Mouse (Mus musculus) kidney, embryonic 14.5 days (tissue): ENCODE results near the gene Smyd5. TPM values are rescaled to one million over a fixed set of nuclear protein-coding genes. Genes with fewer than 3 reads are reported as not detected.

Experiments used
- ATAC-seq: fragments of 200-750 bp; cut with Nextera tagmentation; 2 replicates; pipeline ENCODE4 v1.8.0; 2017; ENCODE audit warnings: moderate number of reproducible peaks, mild to moderate bottlenecking, moderate TSS enrichment, moderate library complexity; ENCODE audit not compliant: low FRiP score, low TSS enrichment
- H3K27ac ChIP-seq: fragments of 300-500 bp; sonication (generic); 2 replicates; pipeline ENCODE4 v1.5.1; 2014; ENCODE audit warnings: low read depth, mild to moderate bottlenecking, low read length, moderate library complexity, mixed read lengths
- H3K27me3 ChIP-seq: fragments of 300-500 bp; sonication (generic); 2 replicates; pipeline ENCODE4 v1.6.1; 2014; ENCODE audit warnings: mild to moderate bottlenecking, low read length; ENCODE audit not compliant: control insufficient read depth, insufficient read depth
- H3K36me3 ChIP-seq: fragments of 300-500 bp; sonication (generic); 2 replicates; pipeline ENCODE4 v1.6.1; 2014; ENCODE audit warnings: low read length, mixed read lengths; ENCODE audit not compliant: control insufficient read depth, insufficient read depth
- H3K4me1 ChIP-seq: fragments of 300-500 bp; sonication (generic); 2 replicates; pipeline ENCODE4 v1.6.1; 2014; ENCODE audit warnings: low read length, mixed read lengths; ENCODE audit not compliant: control insufficient read depth, insufficient read depth
- H3K4me2 ChIP-seq: fragments of 300-500 bp; sonication (generic); replicated peaks from 2 replicates; pipeline ENCODE4 v1.6.1; 2014; ENCODE audit warnings: low read depth, mild to moderate bottlenecking, low read length
- H3K4me3 ChIP-seq: fragments of 300-500 bp; sonication (generic); 2 replicates; pipeline ENCODE4 v1.5.1; 2014; ENCODE audit warnings: mild to moderate bottlenecking, low read length
- H3K9ac ChIP-seq: fragments of 300-500 bp; sonication (generic); 2 replicates; pipeline ENCODE4 v1.6.1; 2014; ENCODE audit warnings: low read depth, mild to moderate bottlenecking, low read length, moderate library complexity
- H3K9me3 ChIP-seq: fragments of 300-500 bp; sonication (generic); 2 replicates; pipeline ENCODE4 v1.6.1; 2016; ENCODE audit warnings: low read length; ENCODE audit not compliant: control insufficient read depth
- WGBS: fragments of 180-500 bp; shearing (Covaris S2); extraction: QIAGEN DNeasy Blood & Tissue Kit; methylation state at CpG from one replicate; pipeline ENCODE4 v1.1.7; 2014; 5-methylcytosine and 5-hydroxymethylcytosine counted together
- polyA plus RNA-seq: library from polyadenylated mRNA; unstranded; fragments of >200 nt; fragmentation: Nextera tagmentation; extraction: Ambion mirVana; gene quantifications from 2 replicates; pipeline ENCODE4 v1.2.1, GENCODE M21; 2014

Smyd5 gene
- polyA plus RNA-seq, 1 experiment from 2014 or later = 68.4 TPM

GRCm38 (mm10) chr6:85478416-85478815, 46.6 kb downstream of the Smyd5 start:
- Histone ChIP-seq H3K27me3 (peaks cover 19% of the 10 kb centered on the region), H3K4me3 (no peak overlapping the region)
- WGBS = 37% methylated on average over 14 of the region's 14 CpGs

GRCm38 (mm10) chr6:85479979-85480378, 48.2 kb downstream of the Smyd5 start:
- Histone ChIP-seq H3K27me3 (peaks cover 34% of the 10 kb centered on the region), H3K36me3 (no peaks in the 10 kb centered on the region), H3K9me3 (no peaks in the 10 kb centered on the region), H3K9ac (no peak overlapping the region), H3K27ac (no peak overlapping the region), H3K4me3 (no peak overlapping the region), H3K4me2 (no peak overlapping the region), H3K4me1 (no peaks in the 10 kb centered on the region)
- WGBS = 88% methylated on average over 5 of the region's 5 CpGs
- ATAC-seq = no peak

More at GRCm38 (mm10) chr6:85478416-85478815, 46.6 kb downstream of the Smyd5 start:
- no peak overlapping the region for H3K4me2 ChIP-seq
- H3K4me1 ChIP-seq = no peaks in the 10 kb centered on the region
- no peaks in the 10 kb centered on the region for H3K9me3 ChIP-seq
- no peak overlapping the region for H3K27ac ChIP-seq
- H3K36me3 ChIP-seq = no peaks in the 10 kb centered on the region
- ATAC-seq = no peak
- H3K9ac ChIP-seq = no peak overlapping the region

GRCm38 (mm10) chr6:85480685-85481084, 48.9 kb downstream of the Smyd5 start:
- Histone ChIP-seq H3K27me3 (peaks cover 41% of the 10 kb centered on the region), H3K9ac (no peak overlapping the region), H3K36me3 (no peaks in the 10 kb centered on the region), H3K4me2 (no peak overlapping the region), H3K9me3 (no peaks in the 10 kb centered on the region), H3K4me1 (no peaks in the 10 kb centered on the region), H3K27ac (no peak overlapping the region), H3K4me3 (no peak overlapping the region)
- peak; percentile 9; the same call in 1 of the 2 replicates for ATAC-seq
- WGBS = 40% methylated on average over 16 of the region's 16 CpGs

- ATAC-seq = no peak
- Histone ChIP-seq H3K9ac (peak overlapping the region; percentile 31; the same call in 1 of the 2 replicates), H3K9me3 (no peaks in the 10 kb centered on the region), H3K36me3 (no peaks in the 10 kb centered on the region), H3K4me1 (no peaks in the 10 kb centered on the region; the same call in 1 of the 2 replicates), H3K27ac (no peak overlapping the region), H3K4me2 (peak overlapping the region; percentile 42), H3K27me3 (peaks cover 38% of the 10 kb centered on the region), H3K4me3 (peak overlapping the region; percentile 32)
- WGBS = 2% methylated on average over 91 of the region's 92 CpGs
These were observed 52.3 kb downstream of the Smyd5 start for GRCm38 (mm10) chr6:85483843-85484721.

- no peak overlapping the region for H3K4me2 ChIP-seq
- ATAC-seq = no peak
- H3K27ac ChIP-seq = no peak overlapping the region
- no peak overlapping the region for H3K4me3 ChIP-seq
- H3K9ac ChIP-seq = no peak overlapping the region
- no peaks in the 10 kb centered on the region; the same call in 1 of the 2 replicates for H3K4me1 ChIP-seq
- H3K9me3 ChIP-seq = no peaks in the 10 kb centered on the region
- WGBS = 86% methylated on average over 2 of the region's 2 CpGs
- H3K27me3 ChIP-seq = peaks cover 36% of the 10 kb centered on the region
- no peaks in the 10 kb centered on the region for H3K36me3 ChIP-seq
These were observed 53.9 kb downstream of the Smyd5 start for GRCm38 (mm10) chr6:85485738-85486137.

- ATAC-seq = peak; percentile 67; the same call in 1 of the 2 replicates
- Histone ChIP-seq H3K9me3 (no peaks in the 10 kb centered on the region), H3K36me3 (no peaks in the 10 kb centered on the region), H3K27me3 (peaks cover 26% of the 10 kb centered on the region), H3K9ac (no peak overlapping the region), H3K4me1 (no peaks in the 10 kb centered on the region; the same call in 1 of the 2 replicates), H3K4me2 (no peak overlapping the region), H3K4me3 (no peak overlapping the region), H3K27ac (no peak overlapping the region)
- WGBS = 72% methylated on average over 4 of the region's 4 CpGs
These were observed 56.7 kb downstream of the Smyd5 start for GRCm38 (mm10) chr6:85488510-85488909.

- ATAC-seq = no peak
- no peak overlapping the region for H3K9ac ChIP-seq
- no peak overlapping the region for H3K27ac ChIP-seq
- H3K9me3 ChIP-seq = no peaks in the 10 kb centered on the region
- H3K36me3 ChIP-seq = no peaks in the 10 kb centered on the region
- H3K27me3 ChIP-seq = peaks cover 14% of the 10 kb centered on the region
- H3K4me1 ChIP-seq = no peaks in the 10 kb centered on the region; the same call in 1 of the 2 replicates
- no peak overlapping the region for H3K4me3 ChIP-seq
- 79% methylated on average over 3 of the region's 3 CpGs for WGBS
- no peak overlapping the region for H3K4me2 ChIP-seq
These were observed 57.9 kb downstream of the Smyd5 start for GRCm38 (mm10) chr6:85489717-85490116.

GRCm38 (mm10) chr6:85490252-85490651, 58.5 kb downstream of the Smyd5 start:
- no peaks in the 10 kb centered on the region for H3K9me3 ChIP-seq
- ATAC-seq = no peak
- H3K4me2 ChIP-seq = no peak overlapping the region
- peaks cover 9% of the 10 kb centered on the region for H3K27me3 ChIP-seq
- no peak overlapping the region for H3K9ac ChIP-seq
- H3K27ac ChIP-seq = no peak overlapping the region
- WGBS = 87% methylated on average over 4 of the region's 4 CpGs
- H3K36me3 ChIP-seq = no peaks in the 10 kb centered on the region
- no peak overlapping the region for H3K4me3 ChIP-seq
- no peaks in the 10 kb centered on the region; the same call in 1 of the 2 replicates for H3K4me1 ChIP-seq

- no peak overlapping the region for H3K9ac ChIP-seq
- H3K27me3 ChIP-seq = no peaks in the 10 kb centered on the region
- 88% methylated on average over 3 of the region's 3 CpGs for WGBS
- no peak for ATAC-seq
- no peak overlapping the region for H3K27ac ChIP-seq
- H3K9me3 ChIP-seq = no peaks in the 10 kb centered on the region
- H3K4me2 ChIP-seq = no peak overlapping the region
- H3K4me1 ChIP-seq = no peaks in the 10 kb centered on the region; the same call in 1 of the 2 replicates
- H3K4me3 ChIP-seq = no peak overlapping the region
- no peaks in the 10 kb centered on the region for H3K36me3 ChIP-seq
These were observed 59.8 kb downstream of the Smyd5 start for GRCm38 (mm10) chr6:85491606-85492005.
